Mouse (Mus musculus) thymus, postnatal 25 days (tissue): ENCODE results near the gene Snx25.
"Not testable (repeated sequence)": the region's sequence is repeated elsewhere in the genome, so short reads cannot be mapped to it uniquely, and the experiment has no call there.

Experiments
- DNase-seq: peaks from one replicate; pipeline ENCODE4 v3.0.0; 2022

Snx25 gene

GRCm38 (mm10) chr8:46135546-46135945, 16.4 kb downstream of the Snx25 start:
- DNase-seq, result not testable (repeated sequence)

GRCm38 (mm10) chr8:46130426-46130825, 21.5 kb downstream of the Snx25 start:
- DNase-seq, result no peak

- no peak for DNase-seq
Observed at GRCm38 (mm10) chr8:46122498-46122897, 29.5 kb downstream of the Snx25 start.

GRCm38 (mm10) chr8:46119176-46119575, 32.8 kb downstream of the Snx25 start:
- no peak for DNase-seq

- no peak for DNase-seq
Observed at GRCm38 (mm10) chr8:46117172-46117571, 34.8 kb downstream of the Snx25 start.

- not testable (repeated sequence) for DNase-seq
Observed at GRCm38 (mm10) chr8:46113421-46114170, 38.4 kb downstream of the Snx25 start.

GRCm38 (mm10) chr8:46107690-46108089, 44.3 kb downstream of the Snx25 start:
- DNase-seq, result no peak

GRCm38 (mm10) chr8:46103434-46103833, 48.5 kb downstream of the Snx25 start:
- DNase-seq, result no peak

- DNase-seq, result no peak
Observed at GRCm38 (mm10) chr8:46092667-46093360, 59.1 kb downstream of the Snx25 start.

- no peak for DNase-seq
Observed at GRCm38 (mm10) chr8:46083141-46083540, 68.8 kb downstream of the Snx25 start.

GRCm38 (mm10) chr8:46081030-46081429, 70.9 kb downstream of the Snx25 start:
- no peak for DNase-seq

GRCm38 (mm10) chr8:46078866-46079265, 73.1 kb downstream of the Snx25 start:
- no peak for DNase-seq

GRCm38 (mm10) chr8:46075223-46075622, 76.7 kb downstream of the Snx25 start:
- DNase-seq, result no peak

GRCm38 (mm10) chr8:46073540-46074140, 78.3 kb downstream of the Snx25 start:
- DNase-seq, result no peak

GRCm38 (mm10) chr8:46072798-46073197, 79.2 kb downstream of the Snx25 start:
- no peak for DNase-seq

- DNase-seq, result no peak
Observed at GRCm38 (mm10) chr8:46040260-46040659, 111.7 kb downstream of the Snx25 start.

- no peak for DNase-seq
Observed at GRCm38 (mm10) chr8:46039666-46040065, 112.3 kb downstream of the Snx25 start.

- DNase-seq, result no peak
Observed at GRCm38 (mm10) chr8:46036217-46036616, 115.7 kb downstream of the Snx25 start.

- DNase-seq, result no peak
Observed at GRCm38 (mm10) chr8:46024392-46024791, 127.6 kb downstream of the Snx25 start.

- DNase-seq, result no peak
Observed at GRCm38 (mm10) chr8:46022758-46023157, 129.2 kb downstream of the Snx25 start.

GRCm38 (mm10) chr8:46022203-46022602, 129.8 kb downstream of the Snx25 start:
- no peak for DNase-seq

- DNase-seq, result no peak
Observed at GRCm38 (mm10) chr8:46010746-46011680, 140.9 kb downstream of the Snx25 start.

GRCm38 (mm10) chr8:46010306-46010705, 141.7 kb downstream of the Snx25 start:
- DNase-seq, result no peak
